Mouse (Mus musculus) forebrain, embryonic 12.5 days (tissue): ENCODE measurements at regions not wholly inside any gene's neighbourhood (a gene's known extent, or its start where the extent isn't known, plus 50 kb on each side); places are given as distances from the start of the nearest gene placed in this dataset.

Source experiments
- ATAC-seq: fragments of 200-750 bp; cut with Nextera tagmentation; 2 replicates; pipeline ENCODE4 v1.8.0; 2017; ENCODE audit warnings: moderate TSS enrichment; ENCODE audit not compliant: low FRiP score
- H3K27ac ChIP-seq: fragments of 300-500 bp; sonication (generic); 2 replicates; pipeline ENCODE4 v1.5.1; 2016; ENCODE audit warnings: mild to moderate bottlenecking
- H3K27me3 ChIP-seq: fragments of 300-500 bp; sonication (generic); 2 replicates; pipeline ENCODE4 v1.6.1; 2016; ENCODE audit warnings: mild to moderate bottlenecking
- H3K36me3 ChIP-seq: fragments of 300-500 bp; sonication (generic); replicated peaks from 2 replicates; pipeline ENCODE4 v1.6.1; 2016; ENCODE audit warnings: mild to moderate bottlenecking
- H3K4me1 ChIP-seq: fragments of 300-500 bp; sonication (generic); 2 replicates; pipeline ENCODE4 v1.6.1; 2016
- H3K4me2 ChIP-seq: fragments of 300-500 bp; sonication (generic); 2 replicates; pipeline ENCODE4 v1.6.1; 2016; ENCODE audit warnings: mild to moderate bottlenecking, moderate library complexity
- H3K4me3 ChIP-seq: fragments of 300-500 bp; sonication (generic); replicated peaks from 2 replicates; pipeline ENCODE4 v1.5.1; 2016; ENCODE audit warnings: mild to moderate bottlenecking
- H3K9ac ChIP-seq: fragments of 300-500 bp; sonication (generic); 2 replicates; pipeline ENCODE4 v1.6.1; 2016; ENCODE audit warnings: mild to moderate bottlenecking
- H3K9me3 ChIP-seq: fragments of 300-500 bp; sonication (generic); 2 replicates; pipeline ENCODE4 v1.6.1; 2016
- WGBS: fragments of 180-500 bp; shearing (Covaris S2); methylation state at CpG from one replicate; pipeline ENCODE4 v1.1.7; 2016; 5-methylcytosine and 5-hydroxymethylcytosine counted together

DNA sequence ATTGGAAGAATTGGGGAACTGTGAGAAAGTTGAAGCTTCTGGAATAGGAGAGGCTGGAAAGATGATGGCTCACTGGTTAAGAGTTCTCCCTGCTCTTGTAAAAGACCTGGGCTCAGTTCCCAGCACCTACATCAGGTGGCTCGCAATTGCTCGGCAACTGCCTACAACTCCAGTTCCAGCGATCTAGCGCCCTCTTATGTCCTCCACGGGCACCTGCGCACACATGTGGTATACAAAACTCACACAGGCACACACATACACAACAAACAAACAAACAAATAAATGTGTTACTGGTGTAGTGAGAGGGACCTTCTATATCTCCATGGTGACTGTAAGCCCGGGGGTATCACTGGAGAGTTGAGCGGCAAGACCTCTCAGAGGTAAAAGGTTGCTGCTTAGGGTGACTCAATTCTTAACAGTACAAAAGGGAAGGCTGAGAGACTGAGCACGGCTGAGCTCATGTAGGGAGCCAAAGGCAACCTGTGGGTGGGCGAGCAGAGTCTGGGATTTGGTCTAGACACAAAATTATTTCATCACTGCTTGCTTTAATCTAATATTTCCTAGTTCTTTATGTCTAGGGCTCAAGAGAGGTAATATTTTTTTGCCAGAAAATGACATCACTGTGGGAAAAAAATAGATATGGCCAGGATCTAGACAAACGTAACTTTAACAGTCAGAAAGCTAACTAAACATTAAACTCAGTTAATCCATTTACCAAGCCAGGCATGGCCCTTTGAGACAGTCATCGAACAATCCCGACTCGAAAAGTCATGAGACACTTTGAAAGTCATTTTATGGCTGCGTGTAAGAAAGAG, 104.2 kb upstream of the Syt6 start:
- Histone ChIP-seq H3K27me3 (0 out of 2 replicates have a peak, but pooled peaks cover 8% of the 10 kb centered on the region), H3K27ac (no peak overlapping the region), H3K4me2 (no peak overlapping the region), H3K36me3 (no peaks in the 10 kb centered on the region), H3K4me1 (peaks cover 5% of the 10 kb centered on the region; the same call in 1 of the 2 replicates), H3K4me3 (no peak overlapping the region), H3K9ac (no peak overlapping the region), H3K9me3 (no peaks in the 10 kb centered on the region)
- ATAC-seq, result no peak
- WGBS, result 84% methylated on average over 15 of the region's 15 CpGs

DNA sequence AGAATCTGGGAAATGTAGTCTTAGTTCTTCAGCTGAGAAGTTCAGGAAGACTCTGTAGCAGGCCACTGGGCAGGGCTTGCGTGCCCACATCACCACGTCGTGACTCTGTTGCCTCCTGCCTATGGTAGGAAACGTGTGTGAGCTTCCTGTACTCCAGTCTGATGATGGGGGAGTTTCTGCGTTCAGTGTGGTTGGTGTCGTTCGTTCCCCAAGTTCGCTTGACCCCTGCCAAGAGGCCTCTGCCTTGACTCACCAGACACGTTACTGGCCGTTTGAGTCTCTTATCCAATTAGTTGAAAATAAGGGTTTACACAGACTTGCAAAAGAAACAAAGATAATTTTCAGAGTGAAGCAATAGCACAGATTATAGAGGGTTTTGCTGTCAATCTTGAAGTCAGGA, 102.4 kb upstream of the Syt6 start:
- Histone ChIP-seq H3K9ac (no peak overlapping the region), H3K4me2 (no peak overlapping the region), H3K36me3 (no peaks in the 10 kb centered on the region), H3K9me3 (no peaks in the 10 kb centered on the region), H3K27ac (no peak overlapping the region), H3K4me3 (no peak overlapping the region), H3K4me1 (no peaks in the 10 kb centered on the region), H3K27me3 (0 out of 2 replicates have a peak, but pooled peaks cover 8% of the 10 kb centered on the region)
- 82% methylated on average over 10 of the region's 10 CpGs for WGBS
- no peak for ATAC-seq

GRCm38 (mm10) chr3:103473336-103473735, 101.7 kb upstream of the Syt6 start:
- no peaks in the 10 kb centered on the region for H3K4me1 ChIP-seq
- WGBS, result 87% methylated on average over 2 of the region's 2 CpGs
- H3K4me2 ChIP-seq, result no peak overlapping the region
- no peak overlapping the region for H3K27ac ChIP-seq
- ATAC-seq, result no peak
- no peak overlapping the region for H3K4me3 ChIP-seq
- 0 out of 2 replicates have a peak, but pooled peaks cover 8% of the 10 kb centered on the region for H3K27me3 ChIP-seq
- H3K9ac ChIP-seq, result no peak overlapping the region
- no peaks in the 10 kb centered on the region for H3K9me3 ChIP-seq
- no peaks in the 10 kb centered on the region for H3K36me3 ChIP-seq

GRCm38 (mm10) chr3:103479845-103480543, 95.0 kb upstream of the Syt6 start:
- ATAC-seq, result no peak
- H3K4me1 ChIP-seq, result no peaks in the 10 kb centered on the region
- no peak overlapping the region for H3K27ac ChIP-seq
- no peak overlapping the region for H3K9ac ChIP-seq
- H3K9me3 ChIP-seq, result no peaks in the 10 kb centered on the region
- H3K4me2 ChIP-seq, result no peak overlapping the region
- no peaks in the 10 kb centered on the region for H3K36me3 ChIP-seq
- 81% methylated on average over 2 of the region's 2 CpGs for WGBS
- no peak overlapping the region for H3K4me3 ChIP-seq
- 0 out of 2 replicates have a peak, but pooled peaks cover 3% of the 10 kb centered on the region for H3K27me3 ChIP-seq

GRCm38 (mm10) chr3:103480676-103481075, 94.4 kb upstream of the Syt6 start:
- no peaks in the 10 kb centered on the region for H3K4me1 ChIP-seq
- no peak overlapping the region for H3K4me3 ChIP-seq
- no peak for ATAC-seq
- H3K9me3 ChIP-seq, result no peaks in the 10 kb centered on the region
- 76% methylated on average over 7 of the region's 7 CpGs for WGBS
- no peak overlapping the region for H3K4me2 ChIP-seq
- H3K27ac ChIP-seq, result no peak overlapping the region
- H3K36me3 ChIP-seq, result no peaks in the 10 kb centered on the region
- H3K27me3 ChIP-seq, result 0 out of 2 replicates have a peak, but pooled peaks cover 3% of the 10 kb centered on the region
- no peak overlapping the region for H3K9ac ChIP-seq

- Histone ChIP-seq H3K27me3 (0 out of 2 replicates have a peak, but pooled peaks cover 3% of the 10 kb centered on the region), H3K27ac (no peak overlapping the region), H3K9me3 (no peaks in the 10 kb centered on the region), H3K36me3 (no peaks in the 10 kb centered on the region), H3K4me1 (no peaks in the 10 kb centered on the region), H3K9ac (no peak overlapping the region), H3K4me3 (no peak overlapping the region), H3K4me2 (no peak overlapping the region)
- ATAC-seq, result no peak
- WGBS, result 93% methylated on average over 2 of the region's 2 CpGs
Observed at GRCm38 (mm10) chr3:103483316-103483715, 91.7 kb upstream of the Syt6 start.

DNA sequence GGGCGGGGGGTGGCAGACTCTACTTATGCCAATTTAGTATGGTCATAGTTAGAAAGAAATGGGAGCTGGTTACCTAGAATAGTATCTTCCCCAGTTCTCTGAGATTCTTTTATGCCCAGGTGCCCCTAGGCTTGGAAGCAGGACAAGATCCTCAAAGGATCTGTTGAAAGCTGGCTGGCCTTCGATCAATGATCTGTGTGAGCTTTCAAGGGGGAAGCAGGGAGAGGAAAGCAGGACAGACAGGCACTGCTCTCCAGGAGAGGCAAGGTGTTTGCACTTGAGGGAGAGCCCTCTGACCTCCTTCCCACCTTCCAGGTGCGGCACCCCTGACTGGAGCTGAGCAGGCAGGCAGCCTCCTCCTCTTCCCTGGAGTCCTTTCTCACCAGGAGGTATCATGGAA, 91.3 kb upstream of the Syt6 start:
- Histone ChIP-seq H3K4me3 (no peak overlapping the region), H3K36me3 (no peaks in the 10 kb centered on the region), H3K4me2 (no peak overlapping the region), H3K4me1 (no peaks in the 10 kb centered on the region), H3K27me3 (0 out of 2 replicates have a peak, but pooled peaks cover 3% of the 10 kb centered on the region), H3K27ac (no peak overlapping the region), H3K9ac (no peak overlapping the region), H3K9me3 (no peaks in the 10 kb centered on the region)
- 84% methylated on average over 3 of the region's 3 CpGs for WGBS
- no peak for ATAC-seq

DNA sequence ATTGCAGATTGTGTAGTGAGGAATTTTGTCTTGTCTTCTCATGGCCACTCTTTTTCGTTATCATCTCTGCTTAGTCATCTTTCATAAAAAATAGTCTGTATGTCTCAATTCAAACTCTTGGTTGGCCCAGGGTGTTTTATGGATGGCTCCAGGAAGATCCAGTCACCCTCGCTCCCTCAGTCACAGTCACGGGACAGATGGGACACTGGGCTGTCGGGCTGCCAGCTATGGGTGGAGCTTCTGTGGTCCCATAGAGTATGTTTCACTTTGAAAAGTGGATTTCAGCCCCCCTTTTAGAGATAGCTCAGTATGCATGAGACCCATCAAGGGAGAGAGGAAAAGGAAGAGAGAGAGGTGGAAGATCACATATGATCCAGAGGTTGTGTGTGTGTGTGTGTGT, 85.2 kb upstream of the Syt6 start:
- no peak for ATAC-seq
- Histone ChIP-seq H3K36me3 (no peaks in the 10 kb centered on the region), H3K27ac (no peak overlapping the region), H3K4me2 (no peak overlapping the region), H3K4me3 (no peak overlapping the region), H3K27me3 (no peaks in the 10 kb centered on the region), H3K9me3 (no peaks in the 10 kb centered on the region), H3K4me1 (no peaks in the 10 kb centered on the region), H3K9ac (no peak overlapping the region)
- WGBS, result 91% methylated on average over 4 of the region's 4 CpGs

DNA sequence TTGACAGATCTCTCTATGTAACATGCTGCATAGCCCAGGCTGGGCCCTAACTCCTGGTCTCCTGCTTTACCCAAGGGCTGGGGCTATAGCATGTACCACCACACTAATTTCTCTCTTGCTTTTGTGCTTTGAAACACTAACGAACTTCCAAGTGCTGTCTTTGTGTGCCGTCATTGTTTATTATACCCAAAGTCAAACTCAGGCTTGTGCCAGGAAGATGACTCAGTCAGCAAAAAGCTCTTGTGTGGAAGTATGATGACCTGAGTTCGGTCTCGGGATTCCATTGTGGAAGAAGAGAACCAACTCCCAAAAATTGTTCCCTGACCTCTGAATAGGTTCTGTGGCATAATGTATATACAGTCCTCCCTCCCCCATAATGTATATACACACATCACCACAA, 84.1 kb upstream of the Syt6 start:
- no peak for ATAC-seq
- H3K27ac ChIP-seq, result no peak overlapping the region
- WGBS, result 77% methylated on average over 4 of the region's 4 CpGs
- no peak overlapping the region for H3K4me3 ChIP-seq
- no peaks in the 10 kb centered on the region for H3K9me3 ChIP-seq
- H3K9ac ChIP-seq, result no peak overlapping the region
- no peaks in the 10 kb centered on the region for H3K27me3 ChIP-seq
- no peak overlapping the region for H3K4me2 ChIP-seq
- no peaks in the 10 kb centered on the region for H3K4me1 ChIP-seq
- H3K36me3 ChIP-seq, result no peaks in the 10 kb centered on the region

GRCm38 (mm10) chr3:103492211-103492610, 82.8 kb upstream of the Syt6 start:
- ATAC-seq, result no peak
- WGBS, result 86% methylated on average over 3 of the region's 3 CpGs
- no peak overlapping the region for H3K4me2 ChIP-seq
- H3K36me3 ChIP-seq, result no peaks in the 10 kb centered on the region
- H3K9ac ChIP-seq, result no peak overlapping the region
- no peak overlapping the region for H3K27ac ChIP-seq
- H3K4me3 ChIP-seq, result no peak overlapping the region
- H3K27me3 ChIP-seq, result no peaks in the 10 kb centered on the region
- no peaks in the 10 kb centered on the region for H3K9me3 ChIP-seq
- H3K4me1 ChIP-seq, result no peaks in the 10 kb centered on the region

DNA sequence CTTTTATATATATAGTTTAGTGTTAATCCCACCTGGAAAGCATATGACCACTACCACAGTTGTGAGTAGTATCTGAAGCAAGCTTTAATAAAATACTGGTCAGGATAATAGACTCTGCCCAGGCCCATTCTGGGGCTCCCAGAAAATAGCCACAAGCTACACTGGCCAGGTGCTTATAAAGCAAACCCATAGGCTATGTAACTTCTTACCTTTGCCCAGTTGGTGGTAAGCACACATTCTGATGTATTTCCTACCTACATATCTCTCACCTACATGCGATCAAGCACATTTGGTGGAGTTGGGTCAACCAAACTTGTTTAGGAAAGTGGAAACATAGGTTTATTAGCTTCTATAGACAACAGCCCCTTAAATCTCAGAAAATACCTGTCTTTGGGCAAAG, 81.4 kb upstream of the Syt6 start:
- H3K4me1 ChIP-seq, result peaks cover under 1% of the 10 kb centered on the region; the same call in 1 of the 2 replicates
- H3K27ac ChIP-seq, result no peak overlapping the region
- WGBS, result 95% methylated on average over 1 of the region's 1 CpGs
- no peak for ATAC-seq
- no peak overlapping the region for H3K4me2 ChIP-seq
- H3K36me3 ChIP-seq, result no peaks in the 10 kb centered on the region
- no peak overlapping the region for H3K9ac ChIP-seq
- no peaks in the 10 kb centered on the region for H3K27me3 ChIP-seq
- H3K4me3 ChIP-seq, result no peak overlapping the region
- H3K9me3 ChIP-seq, result no peaks in the 10 kb centered on the region

DNA sequence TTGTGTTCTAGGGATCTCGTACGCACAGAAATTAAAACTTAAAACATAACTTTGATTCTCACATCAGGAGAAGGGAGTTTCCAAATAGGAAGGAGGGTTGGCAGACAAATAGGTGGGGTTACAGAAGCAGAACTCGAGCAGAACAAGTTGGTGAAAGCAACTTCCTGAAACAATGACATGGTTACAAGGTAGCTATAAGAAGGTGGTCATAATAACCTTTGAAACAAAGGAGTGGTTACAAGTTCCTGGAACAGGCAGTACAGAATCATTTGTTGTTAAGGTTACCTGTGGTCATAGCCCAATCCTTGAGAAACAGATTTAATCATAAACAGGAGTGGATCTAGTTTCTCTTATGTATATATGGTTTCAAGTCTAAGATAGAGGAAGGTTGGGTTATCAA, 81.0 kb upstream of the Syt6 start:
- no peak overlapping the region for H3K9ac ChIP-seq
- WGBS, result 88% methylated on average over 3 of the region's 3 CpGs
- no peak overlapping the region for H3K27ac ChIP-seq
- H3K4me1 ChIP-seq, result peaks cover 4% of the 10 kb centered on the region; the same call in 1 of the 2 replicates
- no peaks in the 10 kb centered on the region for H3K9me3 ChIP-seq
- H3K4me3 ChIP-seq, result no peak overlapping the region
- no peak overlapping the region for H3K4me2 ChIP-seq
- no peaks in the 10 kb centered on the region for H3K36me3 ChIP-seq
- no peaks in the 10 kb centered on the region for H3K27me3 ChIP-seq
- no peak for ATAC-seq
